ENCODE assay signal across 9 mouse cellular contexts in genomic region chr13:112417163-112417523, GRCm38 (mm10). TPM values are rescaled to one million over a fixed set of nuclear protein-coding genes. Genes with fewer than 3 reads are reported as not detected.
DNase-seq lines count a peak whose midpoint lies in the region; ATAC-seq lines count a peak whose summit lies in the region.
"Had no signal": no experiment of that assay in that cellular context is flagged by ENCODE, and none has a peak within 500 bp of the region (broad histone marks: within the 10 kb centered on the region; RNA-seq: fewer than 3 reads in every experiment).

No protein-coding gene starts in this region.

- WGBS in kidney, embryonic 16.5 days = 30% methylated on average over 4 of the region's 4 CpGs
- WGBS in embryonic facial prominence, embryonic 12.5 days = 8% methylated on average over 4 of the region's 4 CpGs
- WGBS in liver, embryonic 11.5 days = 39% methylated on average over 4 of the region's 4 CpGs

- H3K27me3 ChIP-seq in kidney, embryonic 16.5 days (ENCODE audit: insufficient read depth, low read length) = no peaks in the 10 kb centered on the region
- H3K27me3 ChIP-seq in embryonic facial prominence, embryonic 12.5 days = no peaks in the 10 kb centered on the region
- H3K27me3 ChIP-seq in liver, embryonic 11.5 days (replicated peaks; ENCODE audit: control insufficient read depth, insufficient read depth, low read length) = no peaks in the 10 kb centered on the region

- no peak overlapping the region for H3K4me2 ChIP-seq in kidney, embryonic 16.5 days (replicated peaks; ENCODE audit: low read depth, low read length)
- no peak overlapping the region for H3K4me2 ChIP-seq in embryonic facial prominence, embryonic 12.5 days (replicated peaks)
- H3K4me2 ChIP-seq in liver, embryonic 11.5 days = no peak overlapping the region

- peak; percentile 39 for DNase-seq in CD4-positive, CD25-positive, alpha-beta regulatory T cell, adult 2 months (ENCODE audit: low read depth, low spot score)
- no peak for DNase-seq in kidney, adult 9 months
- DNase-seq in liver, embryonic 11.5 days (ENCODE audit: low spot score) = no peak
- DNase-seq in frontal cortex, postnatal 14 days (ENCODE audit: low spot score in 2 of 2) = no peak
- no peak for DNase-seq in adrenal gland, adult 18-20 months (ENCODE audit: low spot score in 2 of 2)
- DNase-seq: cerebellum, postnatal 14 days had no signal

- no peaks in the 10 kb centered on the region for H3K36me3 ChIP-seq in kidney, embryonic 16.5 days (ENCODE audit: insufficient read depth, low read length)
- no peaks in the 10 kb centered on the region for H3K36me3 ChIP-seq in embryonic facial prominence, embryonic 12.5 days
- H3K36me3 ChIP-seq in liver, embryonic 11.5 days (ENCODE audit: control insufficient read depth, insufficient read depth, low read length) = no peaks in the 10 kb centered on the region

- no peaks in the 10 kb centered on the region for H3K9me3 ChIP-seq in kidney, embryonic 16.5 days (ENCODE audit: low read length)
- no peaks in the 10 kb centered on the region for H3K9me3 ChIP-seq in embryonic facial prominence, embryonic 12.5 days
- H3K9me3 ChIP-seq in liver, embryonic 11.5 days (ENCODE audit: control insufficient read depth, low read length) = no peaks in the 10 kb centered on the region

- H3K4me3 ChIP-seq in kidney, embryonic 16.5 days (ENCODE audit: low read length) = no peak overlapping the region
- no peak overlapping the region for H3K4me3 ChIP-seq in embryonic facial prominence, embryonic 12.5 days
- H3K4me3 ChIP-seq in liver, embryonic 11.5 days (ENCODE audit: low read depth, low read length) = no peak overlapping the region

- H3K4me1 ChIP-seq in kidney, embryonic 16.5 days (ENCODE audit: insufficient read depth, low read length) = peaks cover 10% of the 10 kb centered on the region; the same call in 1 of the 2 replicates
- H3K4me1 ChIP-seq in embryonic facial prominence, embryonic 12.5 days = peaks cover 17% of the 10 kb centered on the region
- H3K4me1 ChIP-seq in liver, embryonic 11.5 days (replicated peaks; ENCODE audit: control insufficient read depth, insufficient read depth, low read length) = peaks cover 13% of the 10 kb centered on the region

- H3K9ac ChIP-seq in kidney, embryonic 16.5 days (replicated peaks; ENCODE audit: low read length) = no peak overlapping the region
- H3K9ac ChIP-seq in embryonic facial prominence, embryonic 12.5 days = no peak overlapping the region
- no peak overlapping the region for H3K9ac ChIP-seq in liver, embryonic 11.5 days (ENCODE audit: low read depth, low read length)

- peak overlapping the region; percentile 6; the same call in 1 of the 2 replicates for H3K27ac ChIP-seq in kidney, embryonic 16.5 days (ENCODE audit: low read length)
- peak overlapping the region; percentile 85 for H3K27ac ChIP-seq in embryonic facial prominence, embryonic 12.5 days
- 0 out of 2 replicates have a peak overlapping the region, but pooled peaks have one; percentile 21 for H3K27ac ChIP-seq in liver, embryonic 11.5 days (ENCODE audit: low read depth, low read length)

- no peak for ATAC-seq in CD4-positive, CD25-positive, alpha-beta regulatory T cell, adult 4 months
- peak; percentile 51; the same call in 1 of the 2 replicates for ATAC-seq in kidney, embryonic 16.5 days (ENCODE audit: low FRiP score, low TSS enrichment)
- ATAC-seq in embryonic facial prominence, embryonic 12.5 days (ENCODE audit: insufficient number of reproducible peaks, insufficient read depth, low FRiP score, low TSS enrichment) = peak; percentile 30
- no peak for ATAC-seq in liver, embryonic 11.5 days (replicated peaks; ENCODE audit: low FRiP score)

RNA-seq across cellular contexts. Expression of gene Il6st, which starts 46.7 kb away (rescaled TPM):
- polyA plus RNA-seq in CD4-positive, CD25-positive, alpha-beta regulatory T cell, adult 4 months (2017; shearing (Covaris generic)) = 10 to 100 TPM; 52.9 to 65.9 TPM
- polyA plus RNA-seq in kidney, embryonic 16.5 days (2015; fragmentation: Nextera tagmentation; extraction: Ambion mirVana) = 40.3 and 41.9 TPM in 2 replicates
- polyA plus RNA-seq in embryonic facial prominence, embryonic 12.5 days (2016; fragmentation: Nextera tagmentation; extraction: Ambion mirVana) = 43.7 and 45.9 TPM in 2 replicates
- 12.4 and 14.0 TPM in 2 replicates for polyA plus RNA-seq in liver, embryonic 11.5 days (2014; fragmentation: Nextera tagmentation; extraction: Ambion mirVana)
- total RNA-seq in adrenal gland, adult 18-20 months (2021) = 100 to 1,000 TPM; 266 to 319 TPM

Comparison
In these comparisons a context has a peak if more than half of its experiments do, and no peak if none do; other contexts are left out.
1. ATAC-seq: peak in kidney, embryonic 16.5 days (single experiment) and embryonic facial prominence, embryonic 12.5 days (single experiment); none in CD4-positive, CD25-positive, alpha-beta regulatory T cell, adult 4 months (single experiment) and liver, embryonic 11.5 days (single experiment).
2. H3K27ac ChIP-seq: peak in every context shown above with its lines; median percentile 85 in embryonic facial prominence, embryonic 12.5 days; 21 in liver, embryonic 11.5 days; 6 in kidney, embryonic 16.5 days.